Mouse (Mus musculus) bone marrow macrophage, adult 2 months (primary cell): ENCODE results near the gene Med31.

Experiments
- CTCF ChIP-seq: IDR thresholded peaks from 2 replicates; pipeline ENCODE4 v1.5.1; 2012; ENCODE audit warnings: low read depth, mild to moderate bottlenecking, low read length, moderate library complexity
- POLR2A ChIP-seq: IDR thresholded peaks from 2 replicates; pipeline ENCODE4 v1.6.1; 2012; ENCODE audit warnings: mild to moderate bottlenecking, low read depth, low read length, borderline replicate concordance

GRCm38 (mm10) chr11:72256441-72256840, 41.0 kb upstream of the Med31 start:
- TF ChIP-seq POLR2A (no peak), CTCF (no peak)
